Mouse (Mus musculus): ENCODE data around the gene Ano2. TPM values are rescaled to one million over a fixed set of nuclear protein-coding genes. Genes with fewer than 3 reads are reported as not detected.

Gene Ano2
- polyA plus RNA-seq, 1 experiment, result 0.28 TPM

DNA sequence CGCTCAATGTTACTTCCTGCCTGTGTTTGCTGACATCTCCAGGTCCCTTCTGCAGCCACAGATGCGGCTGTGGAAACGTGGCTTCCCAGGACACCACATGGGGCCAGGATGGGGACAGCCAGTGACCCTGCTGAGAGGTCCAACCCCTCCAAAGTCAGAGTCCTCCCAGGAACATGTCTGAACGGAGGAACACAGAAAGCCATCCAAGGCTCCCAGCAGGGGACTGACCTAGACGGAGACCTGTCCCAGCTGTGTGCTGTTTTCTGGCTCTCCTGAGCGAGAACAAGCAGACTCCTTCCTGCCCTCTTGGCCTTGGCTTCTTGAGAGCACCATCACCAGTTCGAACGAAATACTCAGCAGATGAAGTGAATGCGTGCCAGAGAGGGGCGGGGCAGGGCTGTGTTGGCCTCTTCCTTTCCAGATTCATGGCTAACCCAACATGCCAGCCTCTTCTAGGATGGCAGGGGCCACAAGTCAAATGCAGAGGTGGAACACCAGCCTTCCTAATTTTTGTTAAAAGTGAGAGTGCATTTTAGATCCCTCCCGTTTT, 39.8 kb downstream of the Ano2 start:
- H3K4me3 ChIP-seq (replicated peaks; ENCODE audit: extremely low read depth, low read depth, low read length), result no peak overlapping the region
- TF ChIP-seq POLR2A (IDR thresholded peaks at IDR 0.05; ENCODE audit: borderline replicate concordance, extremely low read depth, low read depth, low read length) (no peak), CTCF (IDR thresholded peaks at IDR 0.05; ENCODE audit: insufficient read depth, low read length) (no peak)
- WGBS, result 56% methylated on average over 11 of the region's 11 CpGs
- no peak for DNase-seq
- H3K4me1 ChIP-seq (ENCODE audit: control insufficient read depth, insufficient read depth, low read length), result no peaks in the 10 kb centered on the region

DNA sequence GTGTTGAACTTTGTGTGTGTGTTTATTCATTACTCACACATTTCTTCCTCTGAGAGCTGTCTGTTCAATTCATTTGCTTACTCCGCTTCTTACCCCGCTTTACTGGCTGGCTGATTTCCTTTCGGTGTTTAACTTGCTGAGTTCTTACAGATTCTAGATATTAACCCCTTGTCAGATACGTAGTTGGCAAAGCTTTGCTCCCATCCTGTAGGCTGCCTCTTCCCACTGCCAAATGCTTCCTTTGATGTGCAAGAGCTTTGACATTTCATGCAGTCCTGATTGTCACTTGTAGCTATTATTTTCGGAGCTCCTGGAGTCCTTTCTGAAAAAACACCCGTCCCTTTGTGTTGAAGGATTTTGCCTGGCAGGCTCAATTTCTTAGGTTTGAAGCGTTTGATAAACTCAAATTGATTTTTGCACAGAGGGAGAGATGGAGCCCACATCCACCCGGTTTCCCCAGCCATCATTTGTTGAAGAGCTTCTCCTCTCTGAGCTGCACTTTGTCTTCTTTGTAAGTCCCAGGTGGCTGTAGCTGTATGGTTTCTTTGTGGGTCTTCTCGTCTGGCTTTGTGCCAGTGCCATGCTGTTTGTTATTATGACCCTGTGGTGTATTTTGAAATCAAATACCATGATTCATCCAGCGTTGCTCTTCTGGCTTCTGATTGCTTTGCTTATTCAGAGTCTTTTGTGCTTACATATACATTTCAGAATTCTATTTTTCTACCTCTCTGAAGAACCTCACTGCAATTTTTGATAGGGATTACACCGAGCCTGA, 47.5 kb downstream of the Ano2 start:
- TF ChIP-seq CTCF (IDR thresholded peaks at IDR 0.05; ENCODE audit: insufficient read depth, low read length), result no peak
- no peak for TF ChIP-seq POLR2A (IDR thresholded peaks at IDR 0.05; ENCODE audit: borderline replicate concordance, extremely low read depth, low read depth, low read length)
- H3K4me3 ChIP-seq (replicated peaks; ENCODE audit: extremely low read depth, low read depth, low read length), result no peak overlapping the region
- DNase-seq, result no peak
- no peaks in the 10 kb centered on the region for H3K4me1 ChIP-seq (ENCODE audit: control insufficient read depth, insufficient read depth, low read length)
- 39% methylated on average over 11 of the region's 11 CpGs for WGBS

DNA sequence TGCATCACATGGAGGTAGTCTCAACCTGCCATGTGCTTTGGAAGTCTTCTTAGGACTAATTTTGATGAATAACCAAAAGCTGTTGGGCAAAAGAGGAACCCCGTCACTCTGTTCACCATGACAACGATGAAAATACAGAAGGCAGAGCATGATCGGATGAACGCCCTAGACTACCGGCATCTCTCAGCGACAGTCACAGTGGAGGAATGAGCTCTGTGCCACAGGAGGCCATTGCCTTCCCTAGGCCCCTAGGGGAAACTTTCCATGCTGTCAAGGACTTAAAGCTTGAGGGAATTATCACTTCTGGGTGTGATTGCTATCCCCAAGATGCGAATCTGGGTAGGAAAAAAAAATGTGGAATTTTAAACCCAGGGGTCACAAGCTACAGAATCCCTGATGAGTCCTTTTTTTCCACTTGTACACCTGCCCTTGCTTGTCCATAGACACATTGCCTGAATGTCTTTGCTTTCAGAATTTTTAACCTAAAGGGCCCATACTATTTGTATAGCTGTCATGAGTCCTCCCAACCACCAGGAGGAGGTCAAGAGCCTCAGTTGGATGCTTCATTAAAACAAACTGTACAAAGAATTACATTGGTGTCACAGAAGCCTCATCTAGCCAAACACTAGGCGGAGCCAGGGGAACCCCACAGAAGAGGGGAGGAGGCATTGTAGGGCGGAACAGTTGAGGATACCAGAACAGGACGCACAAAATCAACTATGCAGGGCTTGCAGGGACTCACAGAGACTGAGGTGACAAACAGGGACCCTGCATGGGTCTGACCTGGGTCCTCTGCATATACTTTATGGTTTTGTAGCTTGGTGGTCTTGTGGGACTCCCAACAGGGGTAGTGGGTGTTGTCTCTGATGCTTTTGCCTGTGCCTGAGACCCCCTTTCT, 53.2 kb downstream of the Ano2 start:
- WGBS, result 84% methylated on average over 10 of the region's 10 CpGs
- no peak overlapping the region for H3K4me3 ChIP-seq (replicated peaks; ENCODE audit: extremely low read depth, low read depth, low read length)
- DNase-seq, result no peak
- no peaks in the 10 kb centered on the region for H3K4me1 ChIP-seq (ENCODE audit: control insufficient read depth, insufficient read depth, low read length)
- no peak for TF ChIP-seq CTCF (IDR thresholded peaks at IDR 0.05; ENCODE audit: insufficient read depth, low read length)
- TF ChIP-seq POLR2A (IDR thresholded peaks at IDR 0.05; ENCODE audit: borderline replicate concordance, extremely low read depth, low read depth, low read length), result no peak

DNA sequence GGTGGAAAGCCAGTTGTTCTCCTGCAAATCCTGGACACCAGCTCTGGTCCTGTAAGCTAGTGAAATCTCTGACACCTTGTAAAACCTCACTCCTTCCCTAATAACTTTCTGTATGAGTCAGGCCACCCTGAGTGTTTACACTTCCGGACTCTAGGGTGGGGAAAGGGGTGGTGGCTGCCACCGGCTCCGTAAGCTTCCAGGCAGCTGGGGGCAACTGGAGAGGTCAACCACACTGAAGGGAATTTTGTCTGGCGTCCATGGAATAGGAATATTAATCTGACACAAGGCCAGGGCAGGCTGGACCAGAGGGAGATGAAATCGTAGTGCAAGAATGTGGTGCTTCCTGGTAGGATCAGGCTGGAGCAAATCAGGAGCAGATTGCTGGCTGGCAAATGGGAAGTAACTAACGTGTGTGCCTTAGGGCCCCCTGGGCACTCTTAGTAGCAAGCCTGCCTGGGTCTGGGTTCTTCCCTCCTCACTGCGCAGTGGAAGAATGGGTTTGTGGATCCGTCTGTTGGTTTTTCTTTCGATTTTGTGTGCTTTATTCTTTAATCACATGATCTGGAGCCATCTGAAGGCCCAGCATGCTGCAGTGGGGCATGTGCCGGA, 57.2 kb downstream of the Ano2 start:
- no peaks in the 10 kb centered on the region for H3K4me1 ChIP-seq (ENCODE audit: control insufficient read depth, insufficient read depth, low read length)
- TF ChIP-seq CTCF (IDR thresholded peaks at IDR 0.05; ENCODE audit: insufficient read depth, low read length) (no peak), POLR2A (IDR thresholded peaks at IDR 0.05; ENCODE audit: borderline replicate concordance, extremely low read depth, low read depth, low read length) (no peak)
- no peak for DNase-seq
- 44% methylated on average over 10 of the region's 10 CpGs for WGBS
- H3K4me3 ChIP-seq (replicated peaks; ENCODE audit: extremely low read depth, low read depth, low read length), result no peak overlapping the region

DNA sequence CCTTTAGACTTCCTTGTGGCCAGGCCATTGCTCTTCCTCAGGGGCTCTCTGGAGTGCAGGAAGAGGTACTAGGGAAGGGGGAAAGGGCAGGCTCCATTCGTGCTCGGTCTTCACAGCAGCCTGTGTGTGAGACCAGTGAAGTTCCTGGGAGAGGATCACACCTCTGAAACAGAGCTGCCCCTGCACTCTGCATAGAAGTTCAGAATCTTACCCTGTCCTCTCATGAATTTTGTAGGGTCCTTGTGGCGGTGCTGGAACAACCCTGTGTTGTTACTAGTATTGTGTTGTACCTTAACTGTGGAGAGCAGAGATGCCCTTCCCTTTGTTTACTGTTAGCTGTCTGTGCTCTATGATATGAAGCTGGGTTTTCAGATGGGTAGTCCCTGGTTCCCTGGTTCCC, 58.4 kb downstream of the Ano2 start:
- no peak for DNase-seq
- TF ChIP-seq CTCF (IDR thresholded peaks at IDR 0.05; ENCODE audit: insufficient read depth, low read length) (no peak), POLR2A (IDR thresholded peaks at IDR 0.05; ENCODE audit: borderline replicate concordance, extremely low read depth, low read depth, low read length) (no peak)
- WGBS, result 63% methylated on average over 3 of the region's 3 CpGs
- Histone ChIP-seq H3K4me3 (replicated peaks; ENCODE audit: extremely low read depth, low read depth, low read length) (no peak overlapping the region), H3K4me1 (ENCODE audit: control insufficient read depth, insufficient read depth, low read length) (no peaks in the 10 kb centered on the region)

DNA sequence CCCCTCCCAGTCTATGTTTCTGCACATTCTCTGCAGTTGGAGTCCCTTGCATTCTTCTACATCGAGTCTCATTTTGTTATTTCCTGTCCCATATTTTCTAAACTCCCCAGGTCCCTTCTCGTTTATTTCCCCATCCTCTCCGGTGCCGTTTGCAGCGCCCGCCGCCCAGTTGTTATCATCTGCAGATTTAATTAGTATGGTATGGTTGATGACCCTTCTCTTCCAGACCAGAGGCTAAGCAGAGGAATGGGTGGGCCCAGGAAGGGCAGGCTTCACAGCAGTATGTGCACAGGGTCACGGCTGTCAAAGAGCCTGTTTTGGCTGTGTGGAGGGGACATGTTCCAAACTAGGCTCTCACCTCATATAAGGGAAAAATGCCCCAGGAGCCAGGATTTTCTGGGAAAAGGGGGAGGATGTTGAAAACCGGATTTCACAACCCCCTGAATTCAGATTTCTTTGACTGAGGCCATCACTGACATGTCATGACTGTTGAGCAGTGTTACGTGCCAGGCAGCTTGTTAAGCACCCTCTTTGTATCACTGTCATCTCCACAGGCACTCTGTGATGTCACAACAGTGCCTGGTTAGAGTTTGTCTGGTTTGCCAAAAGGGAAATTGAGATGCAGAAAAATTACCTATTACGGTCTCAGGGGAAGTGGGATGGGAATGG, 72.8 kb downstream of the Ano2 start:
- Histone ChIP-seq H3K4me1 (ENCODE audit: control insufficient read depth, insufficient read depth, low read length) (no peaks in the 10 kb centered on the region), H3K4me3 (replicated peaks; ENCODE audit: extremely low read depth, low read depth, low read length) (no peak overlapping the region)
- no peak for DNase-seq
- 53% methylated on average over 11 of the region's 11 CpGs for WGBS
- TF ChIP-seq POLR2A (IDR thresholded peaks at IDR 0.05; ENCODE audit: borderline replicate concordance, extremely low read depth, low read depth, low read length) (no peak), CTCF (IDR thresholded peaks at IDR 0.05; ENCODE audit: insufficient read depth, low read length) (no peak)

DNA sequence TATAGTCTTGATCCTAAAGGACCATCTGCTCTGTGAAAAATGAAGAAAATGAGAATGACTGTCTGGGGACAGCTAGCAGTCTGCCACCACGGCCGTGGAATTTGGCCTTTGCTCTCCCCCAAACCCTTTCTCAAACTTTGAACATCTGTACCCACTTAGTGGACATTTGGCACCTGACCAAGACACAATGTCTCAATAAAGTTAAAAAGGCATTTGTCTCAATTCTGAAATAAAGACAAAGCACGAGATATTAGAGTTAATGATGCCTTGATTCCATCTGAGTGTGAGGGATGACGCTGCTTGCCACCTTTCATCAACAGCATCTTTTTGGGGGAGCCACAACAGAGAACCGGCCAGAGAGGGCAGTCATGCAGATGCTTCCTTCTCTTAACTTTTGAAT, 83.0 kb downstream of the Ano2 start:
- no peak for DNase-seq
- TF ChIP-seq POLR2A (IDR thresholded peaks at IDR 0.05; ENCODE audit: borderline replicate concordance, extremely low read depth, low read depth, low read length) (no peak), CTCF (IDR thresholded peaks at IDR 0.05; ENCODE audit: insufficient read depth, low read length) (no peak)

DNA sequence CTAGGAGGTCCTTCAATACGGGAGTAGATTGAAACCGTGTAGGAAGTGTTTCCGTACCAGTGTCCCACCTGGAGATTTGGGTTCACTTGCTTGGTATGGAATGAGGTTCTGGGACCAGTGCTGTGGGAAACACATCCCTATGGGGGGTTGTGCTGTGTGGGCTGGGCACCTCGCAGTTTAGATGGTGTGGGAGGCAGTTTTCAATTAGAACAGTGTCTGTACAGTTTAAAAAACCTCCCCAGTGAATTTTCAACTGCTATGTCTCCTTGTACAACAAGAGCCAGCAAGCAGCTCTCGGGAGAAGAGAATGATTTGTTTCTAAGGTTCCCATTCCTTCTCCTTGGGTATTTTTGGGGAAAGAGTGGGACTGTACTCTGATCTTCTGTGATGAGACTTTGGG, 86.1 kb downstream of the Ano2 start:
- 77% methylated on average over 5 of the region's 5 CpGs for WGBS
- no peak for DNase-seq
- H3K4me3 ChIP-seq (replicated peaks; ENCODE audit: extremely low read depth, low read depth, low read length), result no peak overlapping the region
- TF ChIP-seq POLR2A (IDR thresholded peaks at IDR 0.05; ENCODE audit: borderline replicate concordance, extremely low read depth, low read depth, low read length), result no peak
- no peak for TF ChIP-seq CTCF (IDR thresholded peaks at IDR 0.05; ENCODE audit: insufficient read depth, low read length)
- H3K4me1 ChIP-seq (ENCODE audit: control insufficient read depth, insufficient read depth, low read length), result no peaks in the 10 kb centered on the region

More for the DNA sequence above, 83.0 kb downstream of the Ano2 start:
- Histone ChIP-seq H3K4me3 (replicated peaks; ENCODE audit: extremely low read depth, low read depth, low read length) (no peak overlapping the region), H3K4me1 (ENCODE audit: control insufficient read depth, insufficient read depth, low read length) (no peaks in the 10 kb centered on the region)
- WGBS, result 43% methylated on average over 5 of the region's 5 CpGs

DNA sequence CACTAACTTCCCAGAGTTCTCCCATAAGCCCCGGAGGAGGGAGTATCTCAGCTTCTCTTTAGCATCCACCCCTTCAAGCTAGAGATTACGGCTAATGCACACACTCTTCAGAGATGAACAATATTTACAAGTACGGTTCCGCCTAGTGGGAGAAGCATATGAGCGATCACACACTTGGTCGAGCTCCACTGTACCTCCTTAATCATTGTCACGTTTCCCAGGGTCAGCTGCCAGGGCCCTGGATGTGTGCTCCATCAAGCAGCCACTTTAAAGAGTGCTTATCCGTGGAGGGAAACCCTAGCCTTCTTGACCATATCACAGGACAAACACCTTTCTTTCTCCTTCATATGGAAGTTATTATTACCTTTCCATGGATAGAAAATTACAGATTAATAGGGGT, 112.7 kb downstream of the Ano2 start:
- 41% methylated on average over 8 of the region's 8 CpGs for WGBS
- Histone ChIP-seq H3K4me1 (ENCODE audit: control insufficient read depth, insufficient read depth, low read length) (no peaks in the 10 kb centered on the region), H3K4me3 (replicated peaks; ENCODE audit: extremely low read depth, low read depth, low read length) (no peak overlapping the region)
- TF ChIP-seq POLR2A (IDR thresholded peaks at IDR 0.05; ENCODE audit: borderline replicate concordance, extremely low read depth, low read depth, low read length) (no peak), CTCF (IDR thresholded peaks at IDR 0.05; ENCODE audit: insufficient read depth, low read length) (no peak)
- no peak for DNase-seq

All from lung, adult 2 months (tissue).